Mouse (Mus musculus) olfactory bulb, adult 2 months (tissue): ENCODE measurements around the gene Ppp1r36. TPM values are rescaled to one million over a fixed set of nuclear protein-coding genes. Genes with fewer than 3 reads are reported as not detected.
"Not testable (repeated sequence)": the region's sequence is repeated elsewhere in the genome, so short reads cannot be mapped to it uniquely, and the experiment has no call there.

Experiments
- H3K27ac ChIP-seq: fragments of 200-500 bp; 2 replicates; pipeline ENCODE4 v1.5.1; 2012; ENCODE audit warnings: low read depth, low read length; ENCODE audit not compliant: insufficient read depth
- H3K4me1 ChIP-seq: fragments of 200-500 bp; 2 replicates; pipeline ENCODE4 v1.6.1; 2012; ENCODE audit warnings: low read length; ENCODE audit not compliant: control insufficient read depth, insufficient read depth
- H3K4me3 ChIP-seq: fragments of 200-500 bp; 2 replicates; pipeline ENCODE4 v1.5.1; 2012; ENCODE audit warnings: mild to moderate bottlenecking, low read depth, low read length, moderate library complexity; ENCODE audit not compliant: insufficient read depth
- CTCF ChIP-seq: fragments of 200-500 bp; IDR thresholded peaks from 2 replicates; pipeline ENCODE4 v1.5.1; 2012; ENCODE audit warnings: low read depth, mild to moderate bottlenecking, low read length, moderate library complexity; ENCODE audit not compliant: insufficient read depth
- POLR2A ChIP-seq: fragments of 200-500 bp; IDR thresholded peaks from 2 replicates; pipeline ENCODE4 v1.6.1; 2012; ENCODE audit warnings: mild to moderate bottlenecking, low read depth, low read length, moderate library complexity; ENCODE audit not compliant: insufficient read depth
- WGBS: fragments of 180-500 bp; shearing (Covaris S2); methylation state at CpG from one replicate; pipeline ENCODE4 v1.1.7; 2018; 5-methylcytosine and 5-hydroxymethylcytosine counted together
- polyA plus RNA-seq: library from polyadenylated mRNA; stranded (reverse); fragments of >200 nt; gene quantifications from 2 replicates; pipeline ENCODE4 v1.2.4, GENCODE M21; 2012; ENCODE audit warnings: low replicate concordance; ENCODE audit not compliant: missing spikeins, insufficient read depth, insufficient read length

Ppp1r36 gene
- polyA plus RNA-seq, 1 experiment: not detected

GRCm38 (mm10) chr12:76452203-76452602, 34.9 kb downstream of the Ppp1r36 start:
- Histone ChIP-seq H3K4me3 (no peak overlapping the region), H3K27ac (no peak overlapping the region), H3K4me1 (no peaks in the 10 kb centered on the region)
- 77% methylated on average over 2 of the region's 2 CpGs for WGBS
- no peak for TF ChIP-seq POLR2A

DNA sequence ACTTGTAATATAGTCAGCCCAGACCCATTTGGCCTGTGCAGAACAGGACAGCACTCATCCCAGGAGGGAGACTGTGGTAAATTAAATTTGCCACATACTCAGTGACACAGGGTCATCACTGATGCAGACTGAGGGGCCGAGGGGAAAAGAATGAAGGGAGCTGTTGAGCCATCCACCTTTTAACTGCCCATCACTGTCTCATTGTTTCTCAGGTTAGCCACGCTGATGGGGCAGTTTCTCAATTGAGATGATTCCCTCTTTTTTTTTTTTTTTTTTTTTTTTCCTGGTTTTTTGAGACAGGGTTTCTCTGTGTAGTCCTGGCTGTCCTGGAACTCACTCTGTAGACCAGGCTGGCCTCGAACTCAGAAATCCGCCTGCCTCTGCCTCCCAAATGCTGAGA, 41.1 kb downstream of the Ppp1r36 start:
- 96% methylated on average over 4 of the region's 4 CpGs for WGBS
- peaks cover 10% of the 10 kb centered on the region for H3K4me1 ChIP-seq
- H3K27ac ChIP-seq, H3K4me3 ChIP-seq: not testable (repeated sequence)

DNA sequence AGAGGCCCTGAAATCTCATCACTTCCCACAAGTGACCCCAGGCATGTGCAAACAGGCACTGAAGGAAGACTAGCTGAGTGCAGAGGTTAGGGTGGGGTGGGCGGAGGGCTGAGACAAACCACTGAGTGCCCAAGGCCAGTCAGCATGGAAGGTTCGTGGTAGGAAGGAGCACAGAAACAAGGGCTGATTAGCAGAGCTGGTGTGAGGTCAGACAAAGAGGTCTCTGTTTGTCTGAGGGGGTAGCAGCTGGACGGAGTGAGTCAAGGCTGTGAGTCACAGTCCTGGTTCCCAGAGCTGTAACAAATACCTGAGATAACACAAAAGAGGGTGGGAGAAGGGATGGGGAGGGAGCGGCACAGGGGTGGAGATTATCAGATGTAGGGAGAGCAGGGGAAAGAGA, 41.7 kb downstream of the Ppp1r36 start:
- Histone ChIP-seq H3K4me3 (no peak overlapping the region), H3K4me1 (peaks cover 10% of the 10 kb centered on the region), H3K27ac (no peak overlapping the region)
- 60% methylated on average over 4 of the region's 4 CpGs for WGBS
- TF ChIP-seq POLR2A: no peak
- TF ChIP-seq CTCF: no peak

DNA sequence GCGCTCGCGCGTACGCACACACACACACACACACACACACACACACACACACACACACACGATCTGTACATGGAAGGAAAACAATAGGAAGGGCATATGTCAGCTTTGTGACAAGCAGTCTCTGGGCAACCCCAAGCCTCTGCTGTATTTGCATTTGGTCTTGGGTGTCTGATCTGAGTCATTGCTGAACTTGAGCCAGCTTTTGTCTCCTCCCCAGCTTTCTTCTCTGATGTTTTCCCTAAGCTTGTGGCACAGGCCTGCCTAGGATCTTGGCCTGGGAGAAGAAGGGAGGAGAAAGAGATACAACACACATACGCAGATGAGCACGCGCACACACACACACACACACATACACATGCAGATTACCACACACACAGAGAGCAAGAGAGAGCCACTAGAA, 46.1 kb downstream of the Ppp1r36 start:
- TF ChIP-seq POLR2A: no peak
- no peak for TF ChIP-seq CTCF
- WGBS: 66% methylated on average over 9 of the region's 9 CpGs
- no peak overlapping the region for H3K4me3 ChIP-seq
- peak overlapping the region; percentile 96; the same call in 1 of the 2 replicates for H3K27ac ChIP-seq
- H3K4me1 ChIP-seq: peaks cover 17% of the 10 kb centered on the region

DNA sequence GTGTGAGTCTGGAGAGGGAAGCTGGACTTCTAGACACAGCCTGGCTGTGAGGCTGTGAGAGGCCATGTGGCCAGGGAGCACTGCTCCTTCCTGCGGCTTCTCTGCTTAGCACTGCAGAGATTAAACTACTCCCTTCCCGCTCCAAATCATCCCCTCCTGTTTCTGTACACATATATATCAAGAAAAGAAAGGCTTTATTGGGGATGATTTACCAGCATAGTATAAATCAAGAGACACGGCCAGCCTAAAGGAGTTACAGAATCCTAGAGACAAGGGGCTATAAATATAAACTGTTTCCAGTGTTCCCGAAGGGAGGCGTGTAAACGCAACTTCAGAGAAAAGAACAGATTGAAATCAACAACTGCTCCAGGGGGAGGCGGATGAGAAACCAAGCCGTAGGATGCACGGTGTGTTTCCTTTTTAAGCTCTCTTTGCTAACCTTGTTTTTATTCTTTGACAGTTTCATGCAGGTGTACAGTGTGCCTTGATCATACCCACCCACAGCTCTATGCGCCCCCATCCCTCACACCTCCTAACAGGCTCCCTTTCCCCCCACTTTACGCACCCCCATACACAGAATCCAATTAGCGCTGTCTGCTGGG, 47.4 kb downstream of the Ppp1r36 start:
- Histone ChIP-seq H3K4me1 (peaks cover 11% of the 10 kb centered on the region), H3K27ac (peak overlapping the region; percentile 96), H3K4me3 (no peak overlapping the region)
- 31% methylated on average over 12 of the region's 12 CpGs for WGBS
- TF ChIP-seq POLR2A (no peak), CTCF (no peak)

DNA sequence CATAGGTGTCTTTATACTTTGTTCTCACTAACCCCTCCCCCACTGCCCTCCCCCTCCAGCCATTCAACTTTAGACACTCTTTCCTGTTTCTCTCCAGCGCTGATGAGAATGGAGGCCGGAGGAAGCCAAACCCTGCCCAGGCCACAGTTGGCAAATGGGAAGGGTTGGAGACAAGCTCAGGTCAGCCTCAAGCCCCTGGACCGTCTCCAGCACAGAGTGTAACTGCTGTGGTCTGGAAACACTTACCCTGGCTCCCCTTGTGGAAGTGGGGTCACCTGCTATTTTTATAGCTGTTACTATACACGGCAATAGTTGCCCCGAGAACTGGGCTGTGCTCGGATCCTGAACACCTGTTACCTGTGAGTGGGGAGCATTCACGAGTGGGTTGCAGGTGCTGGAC, 49.3 kb downstream of the Ppp1r36 start:
- peaks cover 11% of the 10 kb centered on the region for H3K4me1 ChIP-seq
- 81% methylated on average over 7 of the region's 7 CpGs for WGBS
- H3K27ac ChIP-seq: no peak overlapping the region
- TF ChIP-seq CTCF: no peak
- TF ChIP-seq POLR2A: no peak
- no peak overlapping the region for H3K4me3 ChIP-seq

GRCm38 (mm10) chr12:76467256-76467655, 49.9 kb downstream of the Ppp1r36 start:
- WGBS: 46% methylated on average over 7 of the region's 7 CpGs
- H3K4me3 ChIP-seq: no peak overlapping the region
- peaks cover 11% of the 10 kb centered on the region for H3K4me1 ChIP-seq
- H3K27ac ChIP-seq: 0 out of 2 replicates have a peak overlapping the region, but pooled peaks have one; percentile 4
- TF ChIP-seq POLR2A (no peak), CTCF (no peak)

DNA sequence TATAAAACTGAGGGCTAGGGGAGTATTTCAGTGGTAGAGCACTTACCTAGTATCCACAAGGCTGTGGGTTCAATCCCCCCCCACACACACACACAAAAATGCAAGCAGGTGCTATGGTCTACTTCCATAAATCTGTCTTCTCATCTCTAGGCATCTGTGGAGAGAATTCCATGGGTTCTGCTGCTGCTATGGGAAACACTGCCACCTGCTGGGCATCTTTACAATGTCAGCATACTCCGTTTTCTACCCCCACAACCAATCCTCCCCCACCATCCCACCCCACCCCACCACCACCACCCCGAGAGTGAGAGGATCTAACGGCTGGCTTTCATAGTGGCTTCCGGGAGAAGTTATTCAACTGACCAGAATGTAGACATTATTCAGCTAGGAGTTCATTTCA, 54.7 kb downstream of the Ppp1r36 start:
- TF ChIP-seq POLR2A (no peak), CTCF (no peak)
- H3K4me1 ChIP-seq: no peaks in the 10 kb centered on the region
- H3K4me3 ChIP-seq: no peak overlapping the region
- H3K27ac ChIP-seq: no peak overlapping the region
- WGBS: 5% methylated on average over 4 of the region's 4 CpGs

GRCm38 (mm10) chr12:76473562-76474245, 56.4 kb downstream of the Ppp1r36 start:
- H3K27ac ChIP-seq: no peak overlapping the region
- H3K4me1 ChIP-seq: peaks cover 7% of the 10 kb centered on the region; the same call in 1 of the 2 replicates
- 78% methylated on average over 10 of the region's 10 CpGs for WGBS
- H3K4me3 ChIP-seq: no peak overlapping the region
- no peak for TF ChIP-seq POLR2A
- no peak for TF ChIP-seq CTCF
